Mouse (Mus musculus) ES-E14 (cell line): ENCODE data around the gene Grik5. TPM values are rescaled to one million over a fixed set of nuclear protein-coding genes. Genes with fewer than 3 reads are reported as not detected.

Experiments
- DNase-seq: peaks from one replicate; pipeline ENCODE4 v3.0.0-alpha.2; 2013; ENCODE audit warnings: low read depth, low spot score
- H3K27ac ChIP-seq: 2 replicates; pipeline ENCODE4 v1.5.1; 2012; ENCODE audit warnings: low read depth, mild to moderate bottlenecking, low read length, moderate library complexity, mixed read lengths; ENCODE audit not compliant: poor library complexity, insufficient read depth, severe bottlenecking
- H3K36me3 ChIP-seq: 2 replicates; pipeline ENCODE4 v1.6.1; 2012; ENCODE audit warnings: mild to moderate bottlenecking, low read length, moderate library complexity, mixed read lengths; ENCODE audit not compliant: control insufficient read depth, poor library complexity, insufficient read depth, severe bottlenecking
- H3K4me1 ChIP-seq, 2 experiments: fragments of 150-350 bp in 1 of 2; sonication (generic) in 1 of 2; 2 replicates each; pipeline ENCODE4 v1.6.1; 2012; ENCODE audit warnings: low read length in 2 of 2, mild to moderate bottlenecking in 1 of 2, mixed read lengths in 1 of 2; ENCODE audit not compliant: control insufficient read depth in 2 of 2, insufficient read depth in 2 of 2, poor library complexity in 1 of 2
- H3K4me3 ChIP-seq, 2 experiments: fragments of 150-350 bp in 1 of 2; sonication (generic) in 1 of 2; 2 replicates each; pipeline ENCODE4 v1.5.1; 2012; ENCODE audit warnings: low read length in 2 of 2, low read depth in 1 of 2, mild to moderate bottlenecking in 1 of 2, mixed read lengths in 1 of 2; ENCODE audit not compliant: insufficient read depth in 1 of 2, poor library complexity in 1 of 2, severe bottlenecking in 1 of 2
- H3K9ac ChIP-seq: 2 replicates; pipeline ENCODE4 v1.6.1; 2012; ENCODE audit warnings: low read depth, mild to moderate bottlenecking, low read length, mixed read lengths; ENCODE audit not compliant: poor library complexity, insufficient read depth, severe bottlenecking
- H3K9me3 ChIP-seq: fragments of 150-350 bp; sonication (generic); 2 replicates; pipeline ENCODE4 v1.6.1; 2012; ENCODE audit warnings: low read depth, mild to moderate bottlenecking, low read length; ENCODE audit not compliant: control insufficient read depth, insufficient read depth
- CHD2 ChIP-seq: IDR thresholded peaks from 2 replicates; pipeline ENCODE4 v1.6.1; 2014; ENCODE audit warnings: mild to moderate bottlenecking, low read depth, low read length, inconsistent platforms
- HCFC1 ChIP-seq: IDR thresholded peaks from 2 replicates; pipeline ENCODE4 v1.6.1; 2012; ENCODE audit warnings: low read length, inconsistent platforms, borderline replicate concordance; ENCODE audit not compliant: insufficient read depth
- MAFK ChIP-seq: IDR thresholded peaks from 2 replicates; pipeline ENCODE4 v1.6.1; 2014; ENCODE audit warnings: mild to moderate bottlenecking, low read depth, low read length, inconsistent platforms; ENCODE audit not compliant: insufficient read depth
- ZC3H11A ChIP-seq: IDR thresholded peaks from 2 replicates; pipeline ENCODE4 v1.6.1; 2012; ENCODE audit warnings: low read depth, mild to moderate bottlenecking, inconsistent platforms, low read length, borderline replicate concordance
- ZNF384 ChIP-seq: IDR thresholded peaks from 2 replicates; pipeline ENCODE4 v1.6.1; 2012; ENCODE audit warnings: low read depth, low read length, inconsistent platforms
- in situ Hi-C, 2 experiments: fragments of 600-800 bp; cut with MboI; formaldehyde crosslinking; loops; one replicate each; pipeline ENCODE4 v1.15.1; 2025; ENCODE audit warnings: low sequenced_read_pairs in 2 of 2, inconsistent platforms in 1 of 2; ENCODE audit not compliant: unreplicated experiment in 2 of 2
- total RNA-seq: library from RNA; depleted of rRNA; stranded (reverse); fragments of 300-350 nt; gene quantifications from 2 replicates; pipeline ENCODE4 v1.2.3, GENCODE M21; 2012

Gene Grik5
- total RNA-seq, 1 experiment = 10.0 TPM

DNA sequence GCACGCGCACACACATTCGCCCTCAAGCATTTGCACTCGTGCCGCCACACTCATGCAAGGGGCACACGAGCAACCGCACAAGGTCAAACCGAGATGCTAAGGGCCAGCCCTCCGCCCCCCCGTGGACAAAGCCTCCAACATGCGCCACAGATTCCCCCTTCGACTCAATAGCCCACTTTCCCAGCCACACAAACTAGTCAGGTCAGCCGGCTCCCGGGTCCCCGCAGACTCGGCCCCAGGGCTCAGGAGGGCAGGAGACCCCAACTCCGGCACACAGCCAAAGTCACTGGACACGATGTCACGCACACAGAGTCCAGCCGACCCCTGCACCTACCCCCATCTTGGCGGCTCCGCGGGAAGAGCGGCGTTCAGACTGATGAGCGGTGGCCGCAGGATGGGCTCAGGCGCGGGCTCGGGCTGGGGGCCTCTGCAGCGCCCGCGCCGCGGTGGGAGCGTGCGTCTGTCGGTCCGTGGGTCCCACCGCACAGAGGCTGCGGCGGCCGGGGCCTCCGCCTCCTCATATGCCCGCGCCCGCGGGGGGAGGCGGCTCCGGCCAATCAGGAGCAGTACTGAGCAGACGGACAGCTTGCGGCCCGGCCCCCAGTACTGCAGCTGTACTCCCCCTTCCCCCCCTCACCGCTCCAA, 66.6 kb downstream of the Grik5 start, which contains the start of gene Atp1a3:
Atp1a3 (minus strand) TSS at position 538 of the 645 bp plus-strand sequence.
- no peaks in the 10 kb centered on the region for H3K9me3 ChIP-seq
- H3K27ac ChIP-seq = no peak within 1 kb of the TSS
- DNase-seq = no peak
- no peaks in the 10 kb centered on the region for H3K36me3 ChIP-seq
- H3K9ac ChIP-seq = peak within 1 kb of the TSS; percentile 55; the same call in 1 of the 2 replicates
- H3K4me1 ChIP-seq = peaks cover 0 to 23% of the 10 kb centered on the region in 2 experiments; a peak in 3 of 4 replicates
- in situ Hi-C loops = no loop called here
- H3K4me3 ChIP-seq = peak within 1 kb of the TSS; percentile 72 to 82
- no peak for TF ChIP-seq ZC3H11A
- no peak for TF ChIP-seq MAFK
- no peak for TF ChIP-seq HCFC1
- TF ChIP-seq ZNF384 = no peak
- TF ChIP-seq CHD2 = no peak

DNA sequence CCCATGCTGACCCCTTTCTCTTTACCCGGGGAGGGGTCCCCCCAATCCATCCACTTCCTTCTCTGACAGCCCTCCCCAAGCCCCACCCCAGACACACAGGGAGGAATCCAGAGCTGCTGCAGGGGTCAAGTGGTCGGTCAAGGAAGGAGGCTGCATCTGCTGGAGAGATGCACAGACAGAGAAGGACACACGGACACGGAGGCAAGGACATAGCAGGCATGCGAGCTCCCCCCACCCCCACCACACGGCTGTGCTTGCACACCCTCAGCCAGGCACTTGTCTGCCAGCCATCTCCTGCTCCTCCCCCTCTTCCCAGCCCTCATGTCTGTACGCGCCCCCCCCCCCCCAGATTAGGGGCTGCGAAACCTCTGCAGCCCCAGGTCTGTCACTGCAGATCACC, 67.3 kb downstream of the Grik5 start:
- Histone ChIP-seq H3K9ac (peak overlapping the region; percentile 1; the same call in 1 of the 2 replicates), H3K36me3 (peaks cover 7% of the 10 kb centered on the region; the same call in 1 of the 2 replicates), H3K27ac (no peak overlapping the region), H3K9me3 (no peaks in the 10 kb centered on the region), H3K4me1 (peaks cover 0 to 25% of the 10 kb centered on the region in 2 experiments; a peak in 3 of 4 replicates), H3K4me3 (peak overlapping the region; percentile 72 to 82)
- in situ Hi-C loops = no loop called here
- TF ChIP-seq CHD2 = no peak
- TF ChIP-seq HCFC1 = no peak
- no peak for TF ChIP-seq ZC3H11A
- no peak for TF ChIP-seq MAFK
- TF ChIP-seq ZNF384 = no peak
- DNase-seq = no peak

DNA sequence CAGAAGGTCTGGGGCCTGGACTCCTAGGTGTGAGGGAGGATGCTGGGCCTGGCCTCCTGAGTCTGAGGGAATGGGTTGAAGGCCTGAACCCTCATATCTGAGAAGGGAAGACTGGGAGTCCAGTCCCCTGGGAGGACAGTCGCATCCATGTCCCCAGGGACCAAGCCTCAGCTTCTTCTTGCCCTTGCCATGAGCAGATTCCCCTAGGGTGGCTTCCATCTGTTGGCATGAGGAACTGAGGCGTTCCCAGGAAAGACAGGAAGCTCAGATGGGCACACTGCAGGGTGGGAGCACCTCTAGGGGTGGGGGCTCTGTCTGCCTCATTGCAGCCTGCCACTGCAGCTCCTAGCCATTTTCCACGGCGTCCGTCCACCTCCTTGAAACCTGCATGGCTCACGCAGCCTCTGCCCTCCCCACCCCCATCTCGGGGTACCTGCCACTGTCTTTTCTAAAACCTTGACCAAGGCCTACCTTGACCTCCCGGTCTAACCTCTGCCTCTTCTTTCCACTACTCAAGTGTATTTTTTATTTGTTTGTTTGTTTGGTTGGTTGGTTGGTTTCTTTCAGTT, 68.2 kb downstream of the Grik5 start:
- Histone ChIP-seq H3K27ac (no peak overlapping the region), H3K9ac (no peak overlapping the region), H3K9me3 (no peaks in the 10 kb centered on the region), H3K4me3 (no peak overlapping the region), H3K4me1 (peaks cover 0 to 24% of the 10 kb centered on the region in 2 experiments; a peak in 2 of 4 replicates), H3K36me3 (peaks cover 8% of the 10 kb centered on the region; the same call in 1 of the 2 replicates)
- no peak for DNase-seq
- TF ChIP-seq ZC3H11A (no peak), MAFK (no peak), CHD2 (no peak), HCFC1 (no peak), ZNF384 (no peak)
- in situ Hi-C loops = no loop called here

DNA sequence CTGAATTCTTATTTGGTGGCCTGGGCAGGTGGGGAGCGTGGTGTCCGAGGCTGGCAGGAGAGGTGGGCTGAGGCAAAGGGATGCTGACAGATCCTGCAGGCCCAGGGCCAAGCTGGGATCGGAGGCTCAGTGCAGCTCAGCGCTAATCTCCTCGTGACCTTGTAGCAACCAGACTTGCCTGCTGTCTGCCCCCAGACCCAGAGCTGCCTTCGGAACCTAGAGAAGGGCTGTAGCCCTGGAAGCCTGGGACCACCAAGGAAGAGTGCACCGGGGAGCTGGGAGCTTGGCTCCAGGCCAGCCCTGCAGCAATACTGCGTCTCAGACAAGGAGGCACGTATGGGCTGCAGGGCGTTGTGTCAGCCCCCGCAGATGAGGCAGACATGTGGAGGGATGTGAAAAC, 68.9 kb downstream of the Grik5 start:
- no peak for DNase-seq
- H3K36me3 ChIP-seq = peaks cover 11% of the 10 kb centered on the region; the same call in 1 of the 2 replicates
- TF ChIP-seq ZC3H11A (no peak), CHD2 (no peak)
- no peak overlapping the region for H3K9ac ChIP-seq
- H3K9me3 ChIP-seq = no peaks in the 10 kb centered on the region
- no peak overlapping the region for H3K27ac ChIP-seq
- in situ Hi-C loops = no loop called here
- peaks cover 0 to 22% of the 10 kb centered on the region in 2 experiments; a peak in 2 of 4 replicates for H3K4me1 ChIP-seq
- H3K4me3 ChIP-seq = no peak overlapping the region
